Mouse (Mus musculus) heart, postnatal 4 days (tissue): Measurements from ENCODE around the gene N4bp2l1. TPM values are rescaled to one million over a fixed set of nuclear protein-coding genes. Genes with fewer than 3 reads are reported as not detected.
A peak's percentile ranks its signal among the peaks of the same experiment; 100 is the strongest.
"Not testable (repeated sequence)": the region's sequence is repeated elsewhere in the genome, so short reads cannot be mapped to it uniquely, and the experiment has no call there.

Source experiments
- DNase-seq: peaks from one replicate; pipeline ENCODE4 v3.0.0; 2021
- total RNA-seq, 2 experiments: library from RNA; stranded (reverse); gene quantifications; 2 replicates each; pipeline ENCODE4 v1.2.3; 2021

The N4bp2l1 gene
- total RNA-seq: 1 to 10 TPM; 2.5 to 2.6 TPM

- no peak for DNase-seq
These were observed at the start of gene N4bp2l1 for GRCm38 (mm10) chr5:150597088-150597487. TSS of gene N4bp2l1 (minus strand) at chr5:150597188.

- no peak for DNase-seq
These were observed 47.9 kb upstream of the N4bp2l1 start for GRCm38 (mm10) chr5:150644926-150645325.

GRCm38 (mm10) chr5:150643390-150643789, 46.4 kb upstream of the N4bp2l1 start:
- DNase-seq: not testable (repeated sequence)

- DNase-seq: no peak
These were observed 44.5 kb upstream of the N4bp2l1 start for GRCm38 (mm10) chr5:150641440-150641839.

- DNase-seq: no peak
These were observed 32.7 kb upstream of the N4bp2l1 start for GRCm38 (mm10) chr5:150629692-150630091.

- DNase-seq: no peak
These were observed 32.3 kb upstream of the N4bp2l1 start for GRCm38 (mm10) chr5:150629272-150629671.

- no peak for DNase-seq
These were observed 28.5 kb upstream of the N4bp2l1 start for GRCm38 (mm10) chr5:150625528-150625927.

- no peak for DNase-seq
These were observed 25.8 kb upstream of the N4bp2l1 start for GRCm38 (mm10) chr5:150622792-150623191.

- no peak for DNase-seq
These were observed 24.6 kb upstream of the N4bp2l1 start for GRCm38 (mm10) chr5:150621592-150621991.

GRCm38 (mm10) chr5:150620588-150621135, 23.7 kb upstream of the N4bp2l1 start:
- no peak for DNase-seq

- DNase-seq: no peak
These were observed 21.8 kb upstream of the N4bp2l1 start for GRCm38 (mm10) chr5:150618599-150619355.

- DNase-seq: no peak
These were observed 19.7 kb upstream of the N4bp2l1 start for GRCm38 (mm10) chr5:150616731-150617130.

GRCm38 (mm10) chr5:150616216-150616615, 19.2 kb upstream of the N4bp2l1 start:
- DNase-seq: no peak

GRCm38 (mm10) chr5:150614054-150614453, 17.1 kb upstream of the N4bp2l1 start:
- DNase-seq: no peak

GRCm38 (mm10) chr5:150611697-150612096, 14.7 kb upstream of the N4bp2l1 start:
- DNase-seq: peak; percentile 13

- DNase-seq: no peak
These were observed 14.1 kb upstream of the N4bp2l1 start for GRCm38 (mm10) chr5:150611136-150611535.

GRCm38 (mm10) chr5:150607631-150608030, 10.6 kb upstream of the N4bp2l1 start:
- DNase-seq: no peak

GRCm38 (mm10) chr5:150606131-150606530, 9.1 kb upstream of the N4bp2l1 start:
- no peak for DNase-seq

- no peak for DNase-seq
These were observed 4.6 kb upstream of the N4bp2l1 start for GRCm38 (mm10) chr5:150601441-150602230.

- peak; percentile 10 for DNase-seq
These were observed 3.8 kb upstream of the N4bp2l1 start for GRCm38 (mm10) chr5:150600554-150601440.

GRCm38 (mm10) chr5:150599301-150600294, 2.6 kb upstream of the N4bp2l1 start:
- DNase-seq: no peak
